Mouse (Mus musculus): ENCODE measurements around the gene Cebpb.

Gene Cebpb

GRCm38 (mm10) chr2:167691871-167692661 is 3.4 kb downstream of the Cebpb start:
- DNase-seq (ENCODE audit: low read depth) = no peak

- no peak for DNase-seq (ENCODE audit: low read depth)
Observed at GRCm38 (mm10) chr2:167692831-167693230, 4.1 kb downstream of the Cebpb start.

DNA sequence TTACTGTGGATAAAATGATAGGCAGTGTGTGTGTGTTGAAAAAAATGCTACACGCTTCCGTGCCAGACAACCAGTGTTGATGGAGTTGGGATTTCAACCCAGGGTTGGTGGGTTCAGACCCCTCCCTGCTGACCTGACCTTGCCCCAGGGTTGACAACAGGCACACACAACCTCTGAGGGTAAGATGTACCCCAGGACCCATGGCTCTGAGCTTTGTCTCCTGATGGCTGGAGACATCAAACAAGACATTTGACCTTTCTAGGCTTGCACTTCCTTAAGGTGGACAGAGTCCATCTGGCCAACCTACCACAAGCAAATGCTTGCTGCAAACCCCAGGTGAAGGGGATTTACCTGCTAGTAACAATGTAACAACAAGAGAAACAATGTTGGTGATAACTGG is 4.8 kb downstream of the Cebpb start:
- no peak for DNase-seq (ENCODE audit: low read depth)

- no peak for DNase-seq (ENCODE audit: low read depth)
Observed at GRCm38 (mm10) chr2:167694244-167694643, 5.5 kb downstream of the Cebpb start.

- no peak for DNase-seq (ENCODE audit: low read depth)
Observed at GRCm38 (mm10) chr2:167694963-167695362, 6.2 kb downstream of the Cebpb start.

- DNase-seq (ENCODE audit: low read depth) = no peak
Observed at GRCm38 (mm10) chr2:167695491-167695890, 6.8 kb downstream of the Cebpb start.

DNA sequence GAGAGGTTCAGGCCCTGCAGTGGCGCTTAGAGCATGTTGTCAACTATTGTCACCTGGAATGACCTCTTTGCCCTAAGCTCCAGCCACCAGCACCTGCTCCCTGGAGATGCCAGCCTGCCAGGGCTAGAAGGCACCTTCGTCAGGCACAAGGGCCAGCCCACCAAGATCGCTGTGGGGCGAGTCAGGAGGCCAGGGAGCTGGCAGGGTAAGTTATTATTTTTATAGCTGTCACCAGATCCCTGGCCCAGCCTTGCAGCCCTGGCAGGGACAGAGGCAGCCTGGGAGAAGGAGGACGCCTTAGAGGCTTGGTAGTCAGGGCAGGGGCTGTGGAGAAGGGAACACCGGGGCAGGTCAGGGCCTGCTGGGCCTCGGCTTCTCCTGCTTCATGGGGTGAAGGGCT is 7.4 kb downstream of the Cebpb start:
- DNase-seq (ENCODE audit: low read depth) = no peak

- DNase-seq (ENCODE audit: low read depth) = peak; percentile 95
Observed at GRCm38 (mm10) chr2:167697902-167698301, 9.2 kb downstream of the Cebpb start.

DNA sequence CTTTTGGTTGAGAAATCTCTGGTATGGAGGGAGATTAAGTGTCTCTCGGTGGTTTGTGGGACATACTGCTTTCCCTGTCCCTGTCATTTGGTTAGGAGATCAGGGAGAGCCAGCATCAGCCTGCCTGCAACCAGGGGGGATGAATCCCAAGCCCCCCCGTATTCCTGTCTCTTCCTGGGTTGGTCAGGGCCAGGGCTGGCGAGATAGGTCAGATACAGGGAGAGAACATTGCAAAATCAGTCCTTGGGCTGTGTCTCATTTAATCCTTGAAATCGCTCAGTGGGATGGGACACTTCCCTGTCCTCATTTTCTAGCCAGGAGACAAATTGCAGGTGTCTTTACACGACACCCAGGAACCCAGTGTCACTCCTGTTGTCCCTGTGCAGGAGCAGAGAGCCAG is 11.3 kb downstream of the Cebpb start:
- DNase-seq (ENCODE audit: low read depth) = no peak

- no peak for DNase-seq (ENCODE audit: low read depth)
Observed at GRCm38 (mm10) chr2:167701472-167701871, 12.8 kb downstream of the Cebpb start.

GRCm38 (mm10) chr2:167702126-167702525 is 13.4 kb downstream of the Cebpb start:
- no peak for DNase-seq (ENCODE audit: low read depth)

- DNase-seq (ENCODE audit: low read depth) = no peak
Observed at GRCm38 (mm10) chr2:167704409-167704808, 15.7 kb downstream of the Cebpb start.

DNA sequence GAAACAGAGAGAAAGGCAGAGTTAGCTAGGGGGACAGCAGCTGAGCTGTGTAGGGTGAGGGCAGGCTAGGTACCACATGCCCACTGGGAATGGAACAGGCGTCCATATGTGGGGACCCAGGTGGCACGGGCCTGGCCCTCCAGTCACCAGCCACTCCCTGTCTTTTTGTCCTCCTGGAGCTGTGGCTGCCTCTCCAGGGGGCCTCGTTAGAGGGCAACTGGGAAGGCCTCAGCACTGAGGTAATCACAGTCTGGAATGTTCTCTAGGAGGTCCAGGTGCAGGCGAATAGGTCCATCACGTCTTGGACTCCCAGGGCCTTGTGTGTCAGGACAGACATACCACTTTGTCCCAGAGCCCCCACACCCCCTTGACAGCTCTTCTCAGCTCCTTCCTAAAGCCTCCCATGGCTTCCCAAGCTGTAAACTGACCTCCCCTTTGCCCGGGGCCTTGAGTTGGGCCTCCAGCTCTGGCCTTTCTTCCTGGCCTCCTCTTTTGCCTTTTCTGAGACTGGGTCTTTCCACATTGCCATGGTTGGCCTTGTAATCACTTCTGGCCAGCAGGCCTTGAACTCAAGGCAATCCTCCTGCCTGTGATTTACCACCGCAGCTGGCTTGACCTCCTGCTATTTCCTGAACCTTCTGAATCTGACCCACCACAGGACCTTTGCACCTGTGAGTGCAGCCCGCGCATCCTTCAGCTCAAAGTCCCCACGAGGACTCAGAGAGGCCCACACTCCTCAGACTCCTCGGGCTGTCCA is 17.6 kb downstream of the Cebpb start:
- DNase-seq (ENCODE audit: low read depth) = no peak

- no peak for DNase-seq (ENCODE audit: low read depth)
Observed at GRCm38 (mm10) chr2:167708373-167708772, 19.7 kb downstream of the Cebpb start.

GRCm38 (mm10) chr2:167709969-167710368 is 21.3 kb downstream of the Cebpb start:
- DNase-seq (ENCODE audit: low read depth) = peak; percentile 42

GRCm38 (mm10) chr2:167710574-167710973 is 21.9 kb downstream of the Cebpb start:
- DNase-seq (ENCODE audit: low read depth) = peak; percentile 82

DNA sequence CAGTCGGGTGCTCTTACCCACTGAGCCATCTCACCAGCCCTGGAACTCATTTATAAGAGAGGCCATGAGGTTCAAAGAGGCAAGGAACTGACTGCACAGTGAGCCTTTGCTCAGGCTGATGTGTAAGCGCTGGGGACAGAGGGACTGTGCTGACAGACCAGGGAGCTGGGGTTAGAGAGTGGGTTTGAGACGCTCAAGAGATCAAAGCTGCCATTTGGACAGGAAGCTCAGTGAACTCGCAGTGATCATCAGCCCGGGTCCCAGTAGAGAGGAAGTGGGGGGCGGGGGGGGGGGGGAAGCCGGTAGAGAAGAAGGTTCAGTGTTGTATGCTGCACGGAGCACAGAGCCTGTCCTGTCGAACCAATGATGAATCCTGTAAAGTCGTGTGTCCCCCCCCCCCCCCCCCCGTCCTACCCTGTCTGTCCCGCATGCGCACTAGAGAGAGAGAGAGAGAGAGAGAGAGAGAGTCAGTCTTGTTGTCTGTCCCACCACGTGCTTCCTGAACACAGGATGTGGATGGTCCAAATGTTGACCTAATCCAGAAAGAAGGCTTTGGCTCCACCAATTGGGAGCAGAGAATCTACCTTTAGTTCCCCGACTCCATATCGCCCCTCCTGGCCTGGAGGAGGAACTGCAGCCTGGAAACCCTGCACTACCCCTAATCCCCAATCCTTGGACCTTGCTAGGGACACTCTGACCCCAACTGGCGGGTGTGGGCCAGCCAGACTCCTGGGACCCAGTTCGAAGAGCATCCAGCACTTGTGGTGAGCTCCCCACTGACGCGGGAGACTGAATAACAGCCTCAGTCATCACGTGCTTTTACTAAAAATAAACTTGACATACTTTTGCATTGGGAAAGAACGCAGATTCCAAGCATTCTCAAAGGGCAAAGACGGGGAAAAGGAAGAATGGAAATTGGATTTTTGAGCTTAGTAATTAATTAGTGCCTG is 24.4 kb downstream of the Cebpb start:
- no peak for DNase-seq (ENCODE audit: low read depth)

DNA sequence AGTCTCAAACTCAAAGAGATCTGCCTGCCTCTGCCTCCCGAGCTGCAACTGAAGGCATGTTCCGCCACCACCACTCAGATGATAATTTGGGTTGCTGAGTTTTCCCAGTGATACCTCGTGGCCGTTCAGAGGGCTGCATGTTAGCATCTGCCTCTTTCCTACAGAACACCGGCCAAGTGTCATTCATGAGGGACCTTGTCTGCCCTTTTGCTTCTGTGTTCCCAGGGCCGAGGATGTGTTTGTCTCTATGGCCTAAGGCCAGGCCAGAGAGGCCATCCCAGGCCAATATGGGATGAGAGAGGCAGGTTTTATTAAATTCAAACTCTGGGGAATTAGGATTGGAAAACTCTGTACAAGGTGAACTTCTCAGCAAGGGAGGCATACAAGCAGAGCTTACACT is 25.6 kb downstream of the Cebpb start:
- no peak for DNase-seq (ENCODE audit: low read depth)

DNA sequence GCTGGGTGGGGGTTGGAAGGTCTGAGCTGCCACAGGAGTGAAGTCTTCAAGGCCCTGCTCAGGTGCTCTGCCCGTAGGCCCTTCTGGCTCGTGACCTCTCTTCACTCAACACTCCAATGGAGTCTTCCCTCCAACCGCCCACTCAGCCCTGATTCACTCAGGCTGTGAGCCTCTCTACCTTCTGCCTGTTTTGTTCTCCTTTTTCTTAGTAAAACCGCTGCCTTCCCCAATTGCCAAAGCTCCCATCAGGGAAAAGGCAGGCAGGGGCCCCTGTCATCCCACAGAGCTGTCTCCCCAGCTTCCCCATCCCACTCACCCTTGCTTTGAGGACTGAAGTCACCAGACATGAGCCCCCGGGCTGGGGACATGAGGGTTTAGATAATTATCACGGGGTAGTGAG is 26.3 kb downstream of the Cebpb start:
- no peak for DNase-seq (ENCODE audit: low read depth)

GRCm38 (mm10) chr2:167717208-167717607 is 28.5 kb downstream of the Cebpb start:
- peak; percentile 58 for DNase-seq (ENCODE audit: low read depth)

- no peak for DNase-seq (ENCODE audit: low read depth)
Observed at GRCm38 (mm10) chr2:167719520-167719919, 30.8 kb downstream of the Cebpb start.

DNA sequence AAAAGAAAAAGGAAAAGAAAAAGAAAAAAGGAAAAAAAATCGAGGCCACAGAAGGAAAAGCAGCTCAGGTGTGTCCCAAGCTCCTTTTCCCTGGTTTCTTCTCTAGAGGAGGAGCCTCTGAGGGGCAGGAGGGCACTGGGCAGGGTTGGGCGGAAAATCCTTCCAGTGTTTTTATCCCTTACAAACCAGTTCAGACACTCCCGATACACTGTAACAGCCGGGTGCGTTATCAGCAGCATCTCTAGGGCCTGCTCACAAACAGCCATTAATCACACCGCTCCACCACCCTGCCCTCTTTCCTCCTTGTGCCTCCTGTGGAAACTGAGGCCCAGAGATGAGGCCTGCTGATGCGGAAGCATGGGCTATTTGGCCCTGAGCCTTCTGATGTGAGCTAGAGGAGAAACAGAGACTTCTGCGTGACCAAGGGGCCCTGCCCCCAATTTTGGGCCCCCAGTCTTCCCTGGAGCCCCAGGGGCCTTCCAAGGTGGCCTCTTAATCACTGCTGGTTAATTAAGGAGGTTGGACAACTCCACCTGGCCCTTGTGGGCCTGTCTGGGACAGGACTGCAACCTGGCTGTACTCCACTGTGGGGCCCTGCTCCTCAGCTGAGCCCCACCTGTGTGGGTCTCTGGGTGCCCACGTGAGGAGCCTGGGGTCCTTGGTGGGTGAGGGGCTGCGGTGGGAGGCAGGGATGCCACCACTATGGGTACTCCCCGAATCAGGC is 32.6 kb downstream of the Cebpb start:
- DNase-seq (ENCODE audit: low read depth) = no peak
